In genomic region chr8:105373032-105373431, GRCm38 (mm10) we compare ENCODE assay signal across 11 mouse cellular contexts. TPM values are rescaled to one million over a fixed set of nuclear protein-coding genes. Genes with fewer than 3 reads are reported as not detected.
DNase-seq lines count a peak whose midpoint lies in the region; ATAC-seq and TF ChIP-seq lines count a peak whose summit lies in the region.
"Had no signal": no experiment of that assay in that cellular context is flagged by ENCODE, and none has a peak within 500 bp of the region (broad histone marks: within the 10 kb centered on the region; RNA-seq: fewer than 3 reads in every experiment).

Plekhg4 (plus strand) TSS chr8:105373274.

- H3K9me3 ChIP-seq in heart, embryonic 12.5 days (replicated peaks) = 0 out of 2 replicates have a peak, but pooled peaks cover 5% of the 10 kb centered on the region
- no peaks in the 10 kb centered on the region; the same call in 1 of the 2 replicates for H3K9me3 ChIP-seq in limb, embryonic 13.5 days
- H3K9me3 ChIP-seq: lung, embryonic 15.5 days had no signal

- H3K36me3 ChIP-seq in heart, embryonic 12.5 days = no peaks in the 10 kb centered on the region
- no peaks in the 10 kb centered on the region for H3K36me3 ChIP-seq in heart, adult 2 months (ENCODE audit: control insufficient read depth, insufficient read depth, low read length)
- H3K36me3 ChIP-seq in C2C12 (ENCODE audit: control insufficient read depth, insufficient read depth) = peaks cover 36% of the 10 kb centered on the region
- H3K36me3 ChIP-seq in limb, embryonic 13.5 days = peaks cover 8% of the 10 kb centered on the region; the same call in 1 of the 2 replicates

- H3K79me2 ChIP-seq in heart, adult 2 months (replicated peaks; ENCODE audit: control insufficient read depth, insufficient read depth, low read length) = no peaks in the 10 kb centered on the region
- H3K79me2 ChIP-seq in C2C12 (ENCODE audit: control insufficient read depth, insufficient read depth) = no peaks in the 10 kb centered on the region

- WGBS in heart, embryonic 12.5 days = 44% methylated on average over 2 of the region's 2 CpGs
- 59% methylated on average over 2 of the region's 2 CpGs for WGBS in heart, adult 2 months
- WGBS in limb, embryonic 13.5 days = 53% methylated on average over 2 of the region's 2 CpGs

- no peak for ATAC-seq in heart, embryonic 12.5 days (ENCODE audit: insufficient number of reproducible peaks, low FRiP score)
- no peak for ATAC-seq in limb, embryonic 13.5 days (ENCODE audit: low FRiP score, low read depth)
- ATAC-seq in frontal cortex, adult (ENCODE audit: low TSS enrichment) = no peak

- H3K27me3 ChIP-seq in heart, embryonic 12.5 days (replicated peaks) = peaks cover 18% of the 10 kb centered on the region; the same call in 1 of the 2 replicates
- H3K27me3 ChIP-seq in heart, adult 2 months (ENCODE audit: control insufficient read depth, insufficient read depth, low read length) = no peaks in the 10 kb centered on the region; the same call in 1 of the 2 replicates
- no peaks in the 10 kb centered on the region for H3K27me3 ChIP-seq in C2C12 (ENCODE audit: control insufficient read depth, insufficient read depth, insufficient read length)
- no peaks in the 10 kb centered on the region for H3K27me3 ChIP-seq in limb, embryonic 13.5 days
- H3K27me3 ChIP-seq: lung, embryonic 15.5 days had no signal

- TF ChIP-seq CTCF in heart, adult 2 months (IDR thresholded peaks at IDR 0.05) = no peak
- TF ChIP-seq CTCF in C2C12 (IDR thresholded peaks at IDR 0.05; ENCODE audit: control insufficient read depth, insufficient read depth, insufficient read length) = no peak

- no peaks in the 10 kb centered on the region for H3K79me3 ChIP-seq in C2C12 (ENCODE audit: low read depth)

- intact Hi-C loops in heart, adult 2 months (cut with DNase I) = no loop called here

- no peak within 1 kb of the TSS for H3K4me3 ChIP-seq in heart, embryonic 12.5 days
- H3K4me3 ChIP-seq in heart, adult 2 months = no peak within 1 kb of the TSS
- no peak within 1 kb of the TSS for H3K4me3 ChIP-seq in C2C12 (ENCODE audit: insufficient read depth, poor library complexity, severe bottlenecking)
- H3K4me3 ChIP-seq in limb, embryonic 13.5 days = no peak within 1 kb of the TSS

- no peak for TF ChIP-seq EP300 in heart, adult 2 months (IDR thresholded peaks at IDR 0.05; ENCODE audit: insufficient read depth, low read depth, low read length)

- TF ChIP-seq POLR2A in heart, adult 2 months (IDR thresholded peaks at IDR 0.05; ENCODE audit: insufficient read depth, low read depth, low read length) = no peak

- no peak for DNase-seq in heart, adult 2 months
- peak; percentile 71 to 80 for DNase-seq in adrenal gland, postnatal 36 days
- DNase-seq in layer of hippocampus, postnatal 36 days = no peak
- no peak for DNase-seq in frontal cortex, postnatal 25 days (ENCODE audit: low spot score in 2 of 2)
- DNase-seq: kidney, postnatal 10 days; right cerebral cortex, postnatal 14 days had no signal

- H3ac ChIP-seq in C2C12 (ENCODE audit: control insufficient read depth, insufficient read length, low read depth) = peak within 1 kb of the TSS; percentile 47

- H3K9ac ChIP-seq in heart, embryonic 12.5 days = no peak within 1 kb of the TSS
- H3K9ac ChIP-seq in heart, adult 2 months (ENCODE audit: low read depth, low read length) = no peak within 1 kb of the TSS
- H3K9ac ChIP-seq in limb, embryonic 13.5 days = no peak within 1 kb of the TSS
- H3K9ac ChIP-seq: lung, embryonic 15.5 days had no signal

- H3K4me2 ChIP-seq in heart, embryonic 12.5 days = peak within 1 kb of the TSS; percentile 61; the same call in 1 of the 2 replicates
- H3K4me2 ChIP-seq in limb, embryonic 13.5 days (replicated peaks) = peak within 1 kb of the TSS; percentile 59; the same call in 1 of the 2 replicates

- H3K4me1 ChIP-seq in heart, embryonic 12.5 days (replicated peaks) = peaks cover 5% of the 10 kb centered on the region; the same call in 1 of the 2 replicates
- H3K4me1 ChIP-seq in heart, adult 2 months (ENCODE audit: control insufficient read depth, insufficient read depth, low read length) = no peaks in the 10 kb centered on the region
- H3K4me1 ChIP-seq in limb, embryonic 13.5 days = peaks cover 23% of the 10 kb centered on the region

- no peak within 1 kb of the TSS for H3K27ac ChIP-seq in heart, embryonic 12.5 days (ENCODE audit: poor library complexity, severe bottlenecking)
- no peak within 1 kb of the TSS for H3K27ac ChIP-seq in heart, adult 2 months
- no peak within 1 kb of the TSS for H3K27ac ChIP-seq in limb, embryonic 13.5 days
- H3K27ac ChIP-seq: lung, embryonic 15.5 days had no signal

TF ChIP-seq in C2C12, 6 proteins besides CTCF, POLR2A, EP300 and RAD21:
- no peak for TF ChIP-seq FOSL1 (IDR thresholded peaks at IDR 0.05; ENCODE audit: insufficient read depth, low read length, poor library complexity, severe bottlenecking)
- TF ChIP-seq MYOD1 (IDR thresholded peaks at IDR 0.05; ENCODE audit: control insufficient read depth, insufficient read length, low read depth) = no peak
- TF ChIP-seq CEBPB (IDR thresholded peaks at IDR 0.05; ENCODE audit: low read depth) = no peak
- no peak for TF ChIP-seq USF1 (IDR thresholded peaks at IDR 0.05; ENCODE audit: low read depth)
- TF ChIP-seq MYOG (IDR thresholded peaks at IDR 0.05; ENCODE audit: control insufficient read depth, extremely low read depth, insufficient read length) = no peak

RNA-seq across cellular contexts. Expression of gene Plekhg4, which starts in this region (rescaled TPM):
- 0.23 TPM in 1 of 2 replicates, not detected in the other for polyA plus RNA-seq in heart, embryonic 12.5 days (2016; fragmentation: Nextera tagmentation; extraction: Ambion mirVana)
- total RNA-seq in heart, adult 2 months (2021) = under 1 TPM in 1 of 2 experiments, not detected in 1; 0.10 TPM
- polyA plus RNA-seq in heart, adult 2 months (2012; rRNA removed) = 0.20 and 0.29 TPM in 2 replicates
- 2.0 TPM for polyA plus RNA-seq in C2C12 (2012; fragmentation: generic; extraction: Trizol)
- 1 to 10 TPM in 1 of 2 experiments, under 1 TPM in 1; 0.23 to 1.4 TPM for total RNA-seq in adrenal gland, postnatal 36 days (2021)
- 0.73 and 1.2 TPM in 2 replicates for polyA plus RNA-seq in limb, embryonic 13.5 days (2015; fragmentation: Nextera tagmentation; extraction: Ambion mirVana)
- 1 to 10 TPM; 1.2 to 2.1 TPM for total RNA-seq in layer of hippocampus, postnatal 36 days (2021)

Comparison
In these comparisons a context has a peak if more than half of its experiments do, and no peak if none do; other contexts are left out.
1. DNase-seq: peak in adrenal gland, postnatal 36 days (2 of 2); none in heart, adult 2 months (0 of 2), layer of hippocampus, postnatal 36 days (0 of 2) and frontal cortex, postnatal 25 days (0 of 2).